Mouse (Mus musculus) thymus, postnatal 4 days (tissue): ENCODE results near the gene Gm20379.

Source experiments
- DNase-seq: peaks from one replicate; pipeline ENCODE4 v3.0.0; 2021

The Gm20379 gene

GRCm38 (mm10) chr13:92337773-92338462, 32.1 kb downstream of the Gm20379 start:
- DNase-seq = no peak

GRCm38 (mm10) chr13:92339787-92340186, 34.0 kb downstream of the Gm20379 start:
- no peak for DNase-seq

- DNase-seq = no peak
Measured at GRCm38 (mm10) chr13:92344033-92344432, 38.3 kb downstream of the Gm20379 start.

GRCm38 (mm10) chr13:92346338-92346737, 40.6 kb downstream of the Gm20379 start:
- no peak for DNase-seq

GRCm38 (mm10) chr13:92351100-92351499, 45.3 kb downstream of the Gm20379 start:
- no peak for DNase-seq

- DNase-seq = peak; percentile 25
Measured at GRCm38 (mm10) chr13:92353956-92354355, 48.2 kb downstream of the Gm20379 start.

- DNase-seq = peak; percentile 99
Measured at GRCm38 (mm10) chr13:92354456-92355271, 48.9 kb downstream of the Gm20379 start, which contains the start of the genes Dhfr and Msh3. TSS of gene Dhfr (plus strand) at chr13:92354726. TSS of gene Msh3 (minus strand) at chr13:92355003.

GRCm38 (mm10) chr13:92355272-92355643, 49.5 kb downstream of the Gm20379 start:
- no peak for DNase-seq

- no peak for DNase-seq
Measured at GRCm38 (mm10) chr13:92356376-92356775, 50.6 kb downstream of the Gm20379 start.
